Mouse (Mus musculus): ENCODE results near the gene Tmem116. TPM values are rescaled to one million over a fixed set of nuclear protein-coding genes. Genes with fewer than 3 reads are reported as not detected.

The Tmem116 gene
- total RNA-seq, 1 experiment from 2014 or later = not detected

DNA sequence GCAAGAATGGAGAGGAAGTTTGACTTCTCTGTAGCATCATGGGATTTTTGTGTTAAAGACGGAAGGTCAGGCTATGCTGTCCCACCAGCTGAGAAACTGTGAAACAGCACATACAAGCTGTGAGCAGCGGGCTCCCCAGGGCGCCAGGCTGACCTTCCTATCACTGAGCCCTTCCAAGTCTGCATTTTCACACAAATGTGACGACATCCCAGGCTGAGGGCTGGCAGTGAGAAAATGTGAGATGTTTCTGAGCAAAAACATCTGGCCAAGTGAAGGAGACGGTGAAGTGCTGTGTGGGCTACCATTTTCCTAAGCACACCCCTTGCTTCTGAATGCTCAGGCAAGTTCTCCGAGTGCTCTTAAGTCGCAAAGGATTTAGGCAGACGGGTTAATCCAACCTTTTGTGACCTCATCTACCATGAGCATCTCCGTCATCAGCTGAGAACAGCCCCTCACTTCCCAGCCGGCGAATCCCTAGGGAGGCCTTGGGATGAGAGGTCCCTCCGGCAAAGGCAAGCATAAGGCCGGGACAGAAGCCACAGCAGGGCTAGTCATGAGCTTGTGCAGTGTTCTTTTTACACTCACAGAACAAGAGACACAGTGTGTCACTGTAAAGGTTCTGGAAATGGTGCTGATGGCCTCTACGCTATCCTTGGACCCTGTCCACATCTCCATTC lies 74.2 kb downstream of the Tmem116 start:
- no peak for ATAC-seq (replicated peaks; ENCODE audit: insufficient number of reproducible peaks, low FRiP score, low TSS enrichment, poor library complexity, severe bottlenecking)

DNA sequence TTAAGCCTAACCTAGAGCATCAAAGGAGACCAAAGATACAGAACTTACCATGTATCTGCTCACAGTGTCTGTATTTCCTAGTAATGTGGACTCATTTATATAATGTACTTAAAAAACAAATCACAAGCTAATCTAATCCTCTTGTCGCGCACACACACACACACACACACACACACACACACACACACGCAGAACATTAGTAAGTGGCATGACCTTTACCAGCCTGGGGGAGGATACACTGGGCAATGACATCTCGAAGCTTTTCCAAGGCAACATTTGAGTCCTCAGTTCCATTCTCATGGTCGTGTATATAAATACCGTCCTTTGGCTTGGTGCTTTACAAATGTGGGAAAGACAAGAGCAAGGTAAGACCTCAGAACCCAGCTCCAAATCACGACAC lies 74.8 kb downstream of the Tmem116 start:
- ATAC-seq (replicated peaks; ENCODE audit: insufficient number of reproducible peaks, low FRiP score, low TSS enrichment, poor library complexity, severe bottlenecking) = no peak

DNA sequence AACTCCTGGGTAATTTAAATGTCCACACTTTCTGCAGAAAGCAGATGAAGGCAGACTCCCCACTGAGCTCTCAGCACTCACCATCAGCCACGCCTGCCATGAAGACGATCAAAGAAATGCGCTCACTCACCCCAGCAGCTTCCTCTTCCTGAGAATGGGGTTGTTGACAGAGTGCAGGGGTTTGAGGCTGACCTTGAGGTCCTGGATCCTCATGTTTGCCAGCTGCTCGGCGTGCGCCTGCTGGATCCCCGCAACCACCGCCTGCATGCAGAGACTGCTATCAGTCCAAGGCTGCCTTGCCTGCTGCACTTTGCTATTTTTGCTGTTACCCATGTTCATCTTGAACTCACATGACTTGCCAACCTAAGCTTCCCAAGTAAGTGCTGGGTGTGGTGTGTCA lies 75.3 kb downstream of the Tmem116 start:
- no peak for ATAC-seq (replicated peaks; ENCODE audit: insufficient number of reproducible peaks, low FRiP score, low TSS enrichment, poor library complexity, severe bottlenecking)

DNA sequence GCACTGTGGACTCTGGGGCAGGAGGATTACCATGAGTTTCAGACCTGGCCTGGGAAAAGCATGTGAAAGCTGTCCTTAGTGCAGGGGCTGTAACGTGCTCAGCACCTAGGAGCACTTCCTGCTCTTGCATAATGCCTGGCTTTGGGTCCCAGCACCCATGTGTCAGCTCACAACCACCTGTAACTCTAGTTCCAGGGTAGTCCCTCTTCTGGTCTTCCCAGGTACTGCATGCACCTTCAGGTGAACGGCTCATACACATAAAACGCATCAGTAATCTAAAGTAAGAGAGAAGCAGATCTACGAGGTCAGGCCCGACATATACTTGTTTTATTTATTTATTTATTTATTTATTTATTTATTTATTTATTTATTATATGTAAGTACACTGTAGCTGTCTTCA lies 82.8 kb downstream of the Tmem116 start:
- no peak for ATAC-seq (replicated peaks; ENCODE audit: insufficient number of reproducible peaks, low FRiP score, low TSS enrichment, poor library complexity, severe bottlenecking)

DNA sequence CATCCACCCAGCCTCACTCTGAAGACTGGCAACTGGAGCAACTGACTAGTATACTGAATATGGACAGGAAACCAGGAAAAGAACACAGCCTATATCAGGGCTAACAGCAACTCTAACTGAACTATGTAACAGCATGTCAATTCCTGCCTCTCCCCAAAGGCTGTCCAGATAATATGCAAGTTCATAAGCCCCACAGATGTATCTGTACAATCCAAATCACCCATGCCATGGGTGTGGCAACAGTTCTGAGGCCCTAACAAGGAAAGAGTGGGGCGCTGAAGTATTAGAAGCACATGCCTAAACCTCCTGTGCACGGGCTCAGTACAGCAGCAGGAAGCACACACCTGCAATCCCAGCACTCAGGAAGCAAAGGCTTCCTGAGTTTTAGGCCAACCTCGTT lies 83.4 kb downstream of the Tmem116 start:
- no peak for ATAC-seq (replicated peaks; ENCODE audit: insufficient number of reproducible peaks, low FRiP score, low TSS enrichment, poor library complexity, severe bottlenecking)

DNA sequence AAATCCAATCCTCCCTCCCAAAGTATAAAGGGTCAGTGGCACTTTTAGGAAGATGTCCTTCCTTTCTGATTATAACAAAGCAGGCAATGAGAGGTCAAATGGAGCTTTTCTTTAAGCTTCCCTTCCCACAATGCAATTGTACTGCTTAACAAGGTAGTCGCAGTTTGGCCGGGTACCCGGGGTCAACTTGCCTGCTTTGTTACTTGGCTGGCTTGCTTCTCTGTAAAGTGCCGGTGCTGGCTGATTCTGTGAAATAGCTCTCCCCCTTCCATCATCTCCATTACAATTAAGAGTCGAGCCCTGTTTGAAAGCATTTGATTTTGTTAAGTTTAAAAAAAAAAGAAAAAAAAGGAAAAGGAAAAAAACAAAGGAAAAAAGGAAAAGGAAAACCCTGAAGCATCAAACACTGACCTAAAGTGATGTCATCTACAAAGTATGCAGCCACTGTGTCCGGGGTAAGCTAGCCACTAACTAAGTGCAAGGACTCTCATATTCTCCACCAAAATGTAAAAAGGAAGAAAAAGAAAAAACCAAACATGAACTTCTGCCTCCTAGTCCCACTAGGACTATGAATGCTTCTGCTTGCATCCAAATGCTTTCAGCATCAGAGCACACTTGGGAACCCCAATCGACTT lies 85.3 kb downstream of the Tmem116 start:
- no peak for ATAC-seq (replicated peaks; ENCODE audit: insufficient number of reproducible peaks, low FRiP score, low TSS enrichment, poor library complexity, severe bottlenecking)

DNA sequence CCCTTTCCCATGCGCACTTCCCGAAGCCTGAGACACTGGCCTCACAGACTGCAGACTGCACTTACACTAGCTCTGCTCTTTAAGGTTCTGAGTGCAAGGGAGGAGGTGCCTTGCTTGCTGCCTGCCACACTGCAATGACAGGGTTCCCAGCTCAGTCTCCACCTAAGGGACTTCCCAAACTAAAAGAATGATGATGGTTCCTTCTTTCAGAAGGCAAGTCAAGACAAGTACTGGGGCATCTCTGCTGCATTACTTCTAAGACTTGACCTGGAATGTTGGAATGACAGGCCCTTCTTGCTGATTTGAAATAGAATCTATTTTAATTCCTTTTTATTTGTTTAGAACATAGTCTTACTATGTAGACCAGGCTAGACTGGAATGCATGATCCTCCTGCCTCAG lies 85.9 kb downstream of the Tmem116 start:
- no peak for ATAC-seq (replicated peaks; ENCODE audit: insufficient number of reproducible peaks, low FRiP score, low TSS enrichment, poor library complexity, severe bottlenecking)

DNA sequence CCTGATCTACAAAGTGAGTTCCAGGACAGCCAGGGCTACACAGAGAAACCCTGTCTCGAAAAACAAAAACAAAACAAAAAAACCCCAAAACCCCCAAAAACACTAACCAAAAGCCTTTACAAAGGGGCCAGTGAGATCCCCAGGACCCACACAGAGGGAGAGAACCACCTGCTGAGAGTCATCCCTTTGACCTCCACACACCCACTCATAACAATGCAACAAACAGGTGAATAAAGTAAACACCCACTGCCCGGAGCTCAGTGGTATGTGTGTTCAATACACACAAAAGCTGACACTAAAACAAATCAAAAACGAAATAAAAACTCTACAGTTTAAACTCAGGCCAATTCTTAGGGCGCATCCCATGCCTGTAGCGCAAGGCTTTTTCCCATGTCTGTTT lies 88.4 kb downstream of the Tmem116 start:
- no peak for ATAC-seq (replicated peaks; ENCODE audit: insufficient number of reproducible peaks, low FRiP score, low TSS enrichment, poor library complexity, severe bottlenecking)

DNA sequence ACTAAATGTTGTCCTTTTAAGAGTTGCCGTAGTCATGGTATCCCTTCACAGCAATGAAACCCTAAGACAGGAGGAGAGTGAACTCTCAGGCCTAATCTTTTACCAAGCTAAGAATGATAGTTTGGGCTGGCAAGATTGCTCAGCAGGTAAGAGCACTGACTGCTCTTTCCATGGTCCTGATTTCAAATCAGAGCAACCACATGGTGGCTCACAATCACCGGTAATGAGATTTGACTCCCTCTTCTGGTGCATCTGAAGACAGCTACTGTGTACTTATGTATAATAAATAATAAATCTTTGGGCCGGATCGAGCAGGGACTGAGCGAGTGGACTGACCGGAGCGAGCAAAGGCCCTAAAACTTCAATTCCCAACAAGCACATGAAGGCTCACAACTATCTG lies 89.5 kb downstream of the Tmem116 start:
- ATAC-seq (replicated peaks; ENCODE audit: insufficient number of reproducible peaks, low FRiP score, low TSS enrichment, poor library complexity, severe bottlenecking) = no peak

DNA sequence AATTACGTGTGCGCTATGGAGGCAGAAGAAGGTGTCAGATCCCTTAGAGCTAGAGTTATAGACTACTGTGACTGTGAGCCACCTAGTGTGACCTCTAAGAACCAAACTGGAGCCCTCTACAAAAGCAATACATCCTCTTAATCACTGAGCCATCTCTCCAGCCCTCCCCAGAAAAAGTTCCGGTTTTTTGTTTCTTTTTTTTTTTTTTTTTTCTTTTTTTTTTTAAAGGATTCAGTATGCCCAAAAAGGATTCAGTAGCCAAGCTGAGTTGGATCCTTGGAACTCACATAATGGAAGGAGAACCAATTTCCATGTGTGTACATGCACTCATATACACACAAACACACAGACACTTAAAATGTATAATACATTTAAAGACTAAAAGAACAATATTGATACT lies 91.7 kb downstream of the Tmem116 start:
- ATAC-seq (replicated peaks; ENCODE audit: insufficient number of reproducible peaks, low FRiP score, low TSS enrichment, poor library complexity, severe bottlenecking) = no peak

DNA sequence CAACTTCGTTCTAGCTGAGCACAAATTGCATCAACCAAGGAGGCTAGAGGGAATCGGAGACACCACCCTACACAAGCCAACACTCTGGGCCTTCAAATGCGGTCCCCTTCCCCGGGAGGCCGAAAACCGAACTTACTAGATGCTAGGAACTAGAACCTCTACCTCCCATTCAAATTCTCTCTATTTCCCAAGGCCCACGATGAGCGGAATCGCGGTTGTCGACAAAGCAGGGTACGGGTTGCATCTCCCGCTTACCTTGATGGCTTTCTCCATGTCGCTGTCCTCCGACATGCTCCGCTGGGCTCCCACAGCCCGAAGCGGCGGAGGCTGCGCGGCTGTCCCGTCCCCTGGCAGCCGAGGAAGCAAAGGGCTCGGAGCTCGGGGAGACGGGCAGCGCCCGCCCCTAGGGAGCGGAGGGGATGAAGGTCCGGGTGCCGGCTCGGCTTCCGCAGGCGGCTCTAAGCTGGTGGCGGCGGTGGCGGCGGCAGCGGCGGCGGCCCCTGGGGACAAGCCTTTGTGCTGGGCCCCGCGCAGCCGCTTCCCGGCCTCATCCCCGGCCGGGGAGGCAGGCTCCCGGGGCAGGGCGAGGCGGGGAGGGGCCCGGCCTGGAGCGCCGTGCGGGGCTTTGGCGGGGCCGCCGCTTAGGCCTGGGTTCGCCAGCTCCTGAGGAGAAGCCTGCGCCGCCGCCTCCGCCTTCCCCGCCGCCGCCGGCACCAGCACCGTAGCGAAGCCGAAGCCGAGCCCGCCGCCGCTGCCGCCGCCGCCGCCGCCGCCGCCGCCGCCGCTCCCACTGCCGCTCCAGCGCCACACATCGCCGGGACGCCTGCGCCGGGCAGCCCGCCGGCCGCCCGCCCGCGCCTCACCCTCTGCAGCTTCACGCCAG lies 93.5 kb downstream of the Tmem116 start, which contains the start of the genes Adam1a and Gm42878:
TSS of gene Adam1a (minus strand) at position 573 of the 883 bp plus-strand sequence.
TSS of gene Gm42878 (minus strand) at position 573 of the 883 bp plus-strand sequence.
- no peak for ATAC-seq (replicated peaks; ENCODE audit: insufficient number of reproducible peaks, low FRiP score, low TSS enrichment, poor library complexity, severe bottlenecking)

DNA sequence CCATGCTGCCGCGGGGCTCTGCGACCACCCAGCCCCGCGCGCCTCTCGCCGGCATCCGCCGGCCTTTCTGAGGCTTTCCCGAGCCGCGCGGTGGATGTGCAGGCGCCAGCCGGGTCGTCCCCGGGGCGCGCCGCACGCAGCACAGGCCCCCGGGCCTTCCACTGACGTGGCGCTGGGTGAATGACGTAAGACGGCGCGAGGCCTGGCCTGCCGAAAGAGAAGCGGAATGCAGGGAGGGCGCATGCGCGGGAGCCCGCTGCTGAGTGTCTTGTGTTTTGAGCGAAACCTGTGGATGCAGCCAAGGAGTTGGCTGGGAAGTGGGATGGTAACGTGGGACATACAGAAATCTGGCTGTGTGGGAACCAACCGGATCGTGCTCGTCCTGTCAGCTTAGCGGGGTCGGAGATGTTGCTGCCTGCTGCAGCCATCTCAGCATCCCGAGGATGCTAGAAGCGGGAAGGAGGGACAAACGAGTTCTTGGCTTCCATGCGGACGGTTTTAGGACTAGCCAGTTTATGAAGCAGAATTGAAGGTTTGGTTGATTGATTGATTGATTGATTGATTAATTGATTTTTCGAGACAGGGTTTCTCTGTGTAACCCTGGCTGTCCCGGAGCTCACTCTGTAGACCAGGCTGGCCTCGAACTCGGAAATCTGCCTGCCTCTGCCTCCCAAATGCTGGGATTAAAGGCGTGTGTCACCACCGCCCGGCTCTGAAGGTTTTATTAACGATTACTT lies 94.3 kb downstream of the Tmem116 start, which contains the start of gene Mapkapk5:
TSS of gene Mapkapk5 (minus strand) at position 113 of the 737 bp plus-strand sequence.
- ATAC-seq (replicated peaks; ENCODE audit: insufficient number of reproducible peaks, low FRiP score, low TSS enrichment, poor library complexity, severe bottlenecking) = peak; percentile 92

DNA sequence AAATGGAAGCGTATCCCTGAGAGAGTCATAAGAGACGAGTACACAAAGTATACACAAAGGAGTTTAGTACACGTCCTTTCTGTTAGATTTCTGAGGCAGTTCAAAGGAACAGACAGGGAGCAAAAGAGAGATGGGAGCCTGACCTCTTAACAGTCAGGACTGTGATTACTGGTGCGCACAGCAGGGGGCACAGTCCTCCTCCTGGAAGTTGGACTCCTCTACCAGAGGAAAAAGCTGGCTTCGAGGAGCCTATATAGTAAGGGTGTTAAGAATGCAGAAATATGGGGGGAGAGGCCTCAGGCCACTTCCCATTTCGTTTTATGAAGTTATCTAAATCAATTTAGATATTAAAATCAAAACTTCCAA lies 94.8 kb downstream of the Tmem116 start:
- 0 out of 2 replicates have a peak, but pooled peaks have one; percentile 40 for ATAC-seq (replicated peaks; ENCODE audit: insufficient number of reproducible peaks, low FRiP score, low TSS enrichment, poor library complexity, severe bottlenecking)

DNA sequence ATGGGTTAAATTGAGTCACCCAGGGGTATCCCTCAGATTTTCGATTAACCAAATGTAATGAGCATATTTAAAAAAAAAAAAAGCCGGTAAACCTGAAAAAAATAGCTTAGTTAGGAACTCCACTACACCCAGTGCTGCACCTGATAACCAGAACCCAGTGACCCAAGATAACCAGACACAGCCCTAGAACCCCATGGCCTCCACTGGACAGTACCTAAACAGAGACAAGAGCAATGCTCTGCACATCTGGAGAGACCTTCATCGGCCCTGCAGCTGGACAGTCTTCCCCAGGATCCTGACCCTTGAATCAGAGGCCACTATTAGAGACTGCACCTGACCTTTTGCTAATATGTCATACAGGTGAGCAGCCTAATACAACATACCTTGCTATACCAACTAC lies 95.4 kb downstream of the Tmem116 start:
- no peak for ATAC-seq (replicated peaks; ENCODE audit: insufficient number of reproducible peaks, low FRiP score, low TSS enrichment, poor library complexity, severe bottlenecking)

DNA sequence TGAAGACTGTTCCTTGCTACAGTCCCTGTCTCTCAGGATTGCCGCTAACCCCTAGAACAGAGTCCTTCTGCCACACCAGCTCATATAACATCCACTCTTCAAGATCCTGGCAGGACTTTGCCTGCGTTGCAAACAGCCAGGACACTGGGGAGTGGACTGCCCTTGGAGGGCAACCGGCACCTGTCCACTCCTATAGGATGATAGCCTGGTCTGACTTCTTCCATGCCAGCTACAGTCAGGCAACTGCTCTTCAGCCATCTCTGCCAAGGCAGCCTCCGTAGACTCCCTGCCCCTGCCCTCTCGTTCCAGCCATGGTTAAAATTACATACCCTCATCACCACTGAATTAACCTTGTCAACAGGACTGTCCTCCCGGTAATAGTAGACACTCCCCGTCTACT lies 97.5 kb downstream of the Tmem116 start:
- ATAC-seq (replicated peaks; ENCODE audit: insufficient number of reproducible peaks, low FRiP score, low TSS enrichment, poor library complexity, severe bottlenecking) = no peak

DNA sequence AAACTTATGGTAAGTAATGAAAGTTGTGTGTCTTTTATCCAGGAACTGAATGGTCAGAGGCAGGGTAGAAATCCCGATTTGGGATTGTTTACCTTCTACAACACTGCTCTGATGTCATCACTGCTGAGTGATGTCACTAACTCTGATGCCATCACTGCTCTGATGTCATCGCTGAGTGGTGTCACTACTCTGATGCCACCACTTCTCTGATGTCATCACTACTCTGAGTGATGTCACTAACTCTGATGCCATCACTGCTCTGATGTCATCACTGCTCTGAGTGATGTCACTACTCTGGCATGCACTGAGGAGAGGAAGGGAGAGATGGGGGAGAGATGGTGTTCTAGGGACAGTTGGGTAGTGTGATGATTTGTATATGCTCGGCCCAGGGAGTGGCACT lies 110.7 kb downstream of the Tmem116 start:
- ATAC-seq (replicated peaks; ENCODE audit: insufficient number of reproducible peaks, low FRiP score, low TSS enrichment, poor library complexity, severe bottlenecking) = no peak

DNA sequence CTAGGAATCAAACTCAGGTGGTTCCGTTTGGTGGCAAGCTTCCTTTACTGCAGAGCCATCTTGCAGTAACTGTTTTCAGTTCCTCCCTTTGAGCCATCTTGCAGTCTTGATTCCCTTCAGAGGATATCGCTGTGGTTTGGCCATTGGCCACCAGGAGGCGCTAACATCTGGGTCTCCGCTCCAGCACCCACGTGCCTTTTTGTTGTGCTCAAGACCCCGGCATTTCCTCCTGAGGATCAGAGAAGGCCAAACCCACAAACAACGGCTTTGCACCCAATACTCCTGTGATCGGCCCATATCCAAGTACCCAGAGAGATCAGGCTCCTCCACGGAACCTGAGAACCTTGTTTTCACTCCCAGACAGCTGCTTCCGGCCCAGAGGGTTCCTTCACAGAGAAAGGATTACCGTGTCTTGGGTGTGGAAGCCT lies 112.8 kb downstream of the Tmem116 start:
- ATAC-seq (replicated peaks; ENCODE audit: insufficient number of reproducible peaks, low FRiP score, low TSS enrichment, poor library complexity, severe bottlenecking) = peak; percentile 96

DNA sequence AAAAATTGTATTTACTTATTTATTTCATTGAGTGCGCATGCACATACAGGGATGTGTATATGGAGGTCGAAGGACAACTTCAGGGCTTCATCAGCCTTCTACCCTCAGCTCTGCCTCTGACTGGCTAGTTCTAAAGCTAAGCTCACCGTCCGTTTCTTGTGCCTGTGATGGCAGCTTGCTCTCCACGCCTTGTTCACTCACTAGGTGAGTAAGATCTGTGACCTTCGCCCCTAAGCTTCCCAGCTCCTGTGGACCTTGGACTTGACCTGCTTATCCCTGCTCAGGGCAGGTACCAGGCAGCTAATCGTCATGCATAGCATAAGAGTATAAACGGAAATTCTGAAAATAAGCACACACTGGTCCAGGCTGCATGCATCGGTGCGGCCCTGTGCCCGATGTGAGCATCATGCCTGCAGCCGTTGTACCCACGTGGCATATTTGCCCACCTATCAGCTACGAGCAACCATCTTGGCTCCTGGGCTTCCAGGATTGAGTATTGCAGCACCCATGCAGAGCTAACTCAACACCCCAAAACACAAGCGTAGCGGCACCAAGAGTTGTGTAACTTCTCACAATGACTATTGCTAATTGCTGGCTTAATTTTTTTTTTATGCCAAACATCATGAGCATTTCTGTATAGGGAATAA lies 114.5 kb downstream of the Tmem116 start:
- no peak for ATAC-seq (replicated peaks; ENCODE audit: insufficient number of reproducible peaks, low FRiP score, low TSS enrichment, poor library complexity, severe bottlenecking)

Data from monocyte, adult 5-6 weeks (primary cell).